Mouse (Mus musculus) CH12.LX (cell line): ENCODE data around the gene Ell2. TPM values are rescaled to one million over a fixed set of nuclear protein-coding genes. Genes with fewer than 3 reads are reported as not detected.

ENCODE experiments used
- DNase-seq: peaks from one replicate; pipeline ENCODE4 v3.0.0-alpha.2; 2013; ENCODE audit errors: extremely low read depth
- H3K27ac ChIP-seq: 2 replicates; pipeline ENCODE4 v1.5.1; 2012; ENCODE audit warnings: low read depth, mild to moderate bottlenecking, control low read depth, moderate library complexity; ENCODE audit not compliant: insufficient read depth
- H3K27me3 ChIP-seq: replicated peaks from 2 replicates; pipeline ENCODE3; 2012; ENCODE audit warnings: inconsistent platforms
- H3K36me3 ChIP-seq, 2 experiments: replicated peaks in 1 of 2; 2 replicates each; pipeline versions ENCODE3 to v1.6.1; 2012; ENCODE audit warnings: inconsistent platforms in 1 of 2, low read length in 1 of 2, mild to moderate bottlenecking in 1 of 2, mixed read lengths in 1 of 2, moderate library complexity in 1 of 2; ENCODE audit not compliant: control insufficient read depth in 1 of 2, insufficient read depth in 1 of 2
- H3K4me1 ChIP-seq, 2 experiments: 2 replicates each; pipeline ENCODE4 v1.6.1; 2012; ENCODE audit warnings: inconsistent platforms in 1 of 2, moderate library complexity in 1 of 2; ENCODE audit not compliant: insufficient read depth in 2 of 2, control insufficient read depth in 1 of 2
- H3K4me2 ChIP-seq: 2 replicates; pipeline ENCODE4 v1.6.1; 2012; ENCODE audit warnings: low read depth, mild to moderate bottlenecking, control low read depth; ENCODE audit not compliant: poor library complexity, insufficient read depth, severe bottlenecking
- H3K4me3 ChIP-seq, 3 experiments: fragments of 150-350 bp in 1 of 3; sonication (generic) in 1 of 3; replicated peaks in 1 of 3; 2 replicates each; pipeline versions ENCODE3 to v1.5.1; 2011 to 2012; ENCODE audit warnings: low read depth in 2 of 3, low read length in 2 of 3, mild to moderate bottlenecking in 2 of 3, moderate library complexity in 2 of 3, control low read depth in 1 of 3, improper control_type of control experiment in 1 of 3, inconsistent platforms in 1 of 3, mixed read lengths in 1 of 3; ENCODE audit not compliant: poor library complexity in 1 of 3
- H3K79me2 ChIP-seq: replicated peaks from 2 replicates; pipeline ENCODE4 v1.6.1; 2012; ENCODE audit warnings: mild to moderate bottlenecking, moderate library complexity; ENCODE audit not compliant: control insufficient read depth, poor library complexity, insufficient read depth, severe bottlenecking; ENCODE audit errors: extremely low read depth
- H3K9ac ChIP-seq: 2 replicates; pipeline ENCODE4 v1.6.1; 2012; ENCODE audit warnings: low read depth, mild to moderate bottlenecking, control low read depth, moderate library complexity; ENCODE audit not compliant: insufficient read depth
- H3K9me3 ChIP-seq: replicated peaks from 2 replicates; pipeline ENCODE3; 2012; ENCODE audit warnings: low read length, inconsistent platforms, mixed read lengths
- CTCF ChIP-seq, 2 experiments: IDR thresholded peaks in 1 of 2; conservative IDR thresholded peaks in 1 of 2; 2 replicates each; pipeline ENCODE4 v1.5.1; 2011 to 2012; ENCODE audit warnings: low read depth in 2 of 2, low read length in 2 of 2, improper control_type of control experiment in 1 of 2, inconsistent platforms in 1 of 2, mild to moderate bottlenecking in 1 of 2, moderate library complexity in 1 of 2
- E2F4 ChIP-seq: IDR thresholded peaks from 2 replicates; pipeline ENCODE4 v1.6.1; 2011; ENCODE audit warnings: low read depth, low read length, improper control_type of control experiment; ENCODE audit not compliant: insufficient replicate concordance
- ELF1 ChIP-seq: IDR thresholded peaks from 2 replicates; pipeline ENCODE4 v1.6.1; 2014; ENCODE audit warnings: low read depth, mild to moderate bottlenecking, inconsistent platforms, low read length, improper control_type of control experiment
- EP300 ChIP-seq: IDR thresholded peaks from 2 replicates; pipeline ENCODE4 v1.6.1; 2011; ENCODE audit warnings: low read length, improper control_type of control experiment
- ETS1 ChIP-seq: conservative IDR thresholded peaks from 2 replicates; pipeline ENCODE4 v1.6.1; 2012; ENCODE audit warnings: low read depth, mild to moderate bottlenecking, inconsistent platforms, low read length, improper control_type of control experiment, moderate library complexity
- GABPA ChIP-seq: IDR thresholded peaks from 2 replicates; pipeline ENCODE4 v1.6.1; 2012; ENCODE audit warnings: low read depth, low read length, improper control_type of control experiment, inconsistent platforms; ENCODE audit not compliant: insufficient replicate concordance
- HCFC1 ChIP-seq: IDR thresholded peaks from 2 replicates; pipeline ENCODE4 v1.6.1; 2012; ENCODE audit warnings: low read depth, mild to moderate bottlenecking, inconsistent platforms, low read length, improper control_type of control experiment
- IRF4 ChIP-seq: IDR thresholded peaks from 2 replicates; pipeline ENCODE4 v1.6.1; 2014; ENCODE audit warnings: low read depth, mild to moderate bottlenecking, inconsistent platforms, low read length, improper control_type of control experiment
- KAT2A ChIP-seq: IDR thresholded peaks from 2 replicates; pipeline ENCODE4 v1.6.1; 2012; ENCODE audit warnings: low read length, improper control_type of control experiment, inconsistent platforms; ENCODE audit not compliant: insufficient replicate concordance
- MAFK ChIP-seq: IDR thresholded peaks from 2 replicates; pipeline ENCODE4 v1.6.1; 2011; ENCODE audit warnings: low read length, improper control_type of control experiment; ENCODE audit not compliant: insufficient replicate concordance
- MXI1 ChIP-seq: IDR thresholded peaks from 2 replicates; pipeline ENCODE4 v1.6.1; 2011; ENCODE audit warnings: mild to moderate bottlenecking, low read depth, low read length, improper control_type of control experiment
- NELFE ChIP-seq: IDR thresholded peaks from 2 replicates; pipeline ENCODE4 v1.6.1; 2011; ENCODE audit warnings: low read depth, low read length, improper control_type of control experiment
- NRF1 ChIP-seq: IDR thresholded peaks from 2 replicates; pipeline ENCODE4 v1.6.1; 2014; ENCODE audit warnings: low read depth, mild to moderate bottlenecking, inconsistent platforms, low read length, improper control_type of control experiment, moderate library complexity
- POLR2A ChIP-seq: IDR thresholded peaks from 2 replicates; pipeline ENCODE4 v1.6.1; 2011; ENCODE audit warnings: low read depth, mild to moderate bottlenecking, improper control_type of control experiment, low read length
- POLR2AphosphoS2 ChIP-seq: IDR thresholded peaks from 2 replicates; pipeline ENCODE4 v1.6.1; 2011; ENCODE audit warnings: low read depth, low read length, improper control_type of control experiment
- SIN3A ChIP-seq: IDR thresholded peaks from 2 replicates; pipeline ENCODE4 v1.6.1; 2012; ENCODE audit warnings: low read length, improper control_type of control experiment, inconsistent platforms
- TBP ChIP-seq: conservative IDR thresholded peaks from 2 replicates; pipeline ENCODE4 v1.6.1; 2011; ENCODE audit warnings: low read depth, low read length, improper control_type of control experiment
- TCF12 ChIP-seq: IDR thresholded peaks from 2 replicates; pipeline ENCODE4 v1.6.1; 2014; ENCODE audit warnings: low read depth, mild to moderate bottlenecking, inconsistent platforms, low read length, improper control_type of control experiment
- ZC3H11A ChIP-seq: IDR thresholded peaks from 2 replicates; pipeline ENCODE4 v1.6.1; 2012; ENCODE audit warnings: low read depth, mild to moderate bottlenecking, inconsistent platforms, low read length, improper control_type of control experiment
- ZMIZ1 ChIP-seq: IDR thresholded peaks from 2 replicates; pipeline ENCODE4 v1.6.1; 2012; ENCODE audit warnings: low read depth, mild to moderate bottlenecking, inconsistent platforms, low read length, improper control_type of control experiment
- ZNF384 ChIP-seq: IDR thresholded peaks from 2 replicates; pipeline ENCODE4 v1.6.1; 2012; ENCODE audit warnings: low read depth, low read length, improper control_type of control experiment, inconsistent platforms
- dilution Hi-C: fragments of 300-500 bp; cut with MboI; formaldehyde crosslinking; loops from 2 replicates; pipeline ENCODE4 v1.14.3; 2020; ENCODE audit warnings: low sequenced_read_pairs; ENCODE audit not compliant: extremely low pct_unique_long_range_greater_than_20kb, extremely low pct_ligation_motif_present
- in situ Hi-C: fragments of 300-500 bp; cut with MboI; formaldehyde crosslinking; loops from 3 replicates; pipeline ENCODE4 v1.14.3; 2019; ENCODE audit warnings: low sequenced_read_pairs, low pct_ligation_motif_present, low pct_unique_long_range_greater_than_20kb, mixed read lengths
- polyA plus RNA-seq: library from polyadenylated mRNA; unstranded; fragments of >175 nt; gene quantifications from 2 replicates; pipeline ENCODE4 v1.2.1, GENCODE M21; 2012; ENCODE audit warnings: low read depth; ENCODE audit not compliant: insufficient read length
- total RNA-seq, 2 experiments: library from RNA; depleted of rRNA; stranded (reverse); fragments of 300-350 nt in 1 of 2; fragments of >200 nt in 1 of 2; gene quantifications; 2 replicates each; pipeline ENCODE4 v1.2.3; 2012 to 2014

Ell2 gene
- total and polyA plus RNA-seq, 3 experiments, result 44.4 to 123 (median 50.9) TPM

DNA sequence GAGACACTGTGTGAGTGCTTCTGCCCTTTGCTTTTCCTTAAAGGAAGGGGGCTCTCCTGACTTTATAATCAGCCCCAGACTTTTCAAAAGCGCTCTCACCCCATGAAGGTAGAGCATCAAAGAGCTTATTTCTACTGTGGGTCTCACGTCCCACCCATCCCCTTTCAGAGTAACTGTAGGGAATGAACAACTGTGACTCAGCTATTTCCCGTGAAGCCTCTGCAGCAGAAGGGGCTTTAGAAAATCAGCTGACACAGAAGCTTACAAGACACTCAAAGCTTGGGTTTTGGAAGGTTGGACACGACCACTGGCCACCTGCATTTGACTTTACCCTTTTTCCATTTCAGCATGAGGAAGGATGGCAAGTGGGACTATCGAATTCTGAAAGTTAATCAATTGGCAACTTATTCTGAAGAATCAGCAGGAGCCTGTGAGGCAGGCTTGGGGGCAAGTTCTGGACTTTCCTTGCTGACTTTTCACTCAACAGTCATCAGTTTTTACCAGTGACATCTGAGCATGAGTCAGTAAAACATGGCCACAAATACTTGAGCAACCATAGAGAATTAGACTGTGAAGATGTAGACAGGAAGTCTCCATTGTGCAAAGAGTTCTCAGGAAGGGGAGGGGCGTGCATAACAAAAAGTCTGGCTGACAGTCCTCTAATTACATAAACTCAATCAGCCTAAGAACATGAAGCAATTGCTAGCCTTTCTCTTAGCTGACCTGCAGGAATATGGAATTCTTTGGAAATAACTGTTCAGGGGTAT, 87.5 kb downstream of the Ell2 start:
- DNase-seq, result no peak
- Histone ChIP-seq H3K4me1 (peaks cover 49 to 86% of the 10 kb centered on the region in 2 experiments), H3K9ac (0 out of 2 replicates have a peak overlapping the region, but pooled peaks have one; percentile 8)
- in situ Hi-C loops, result loop anchor here (5.0 to 10.0 kb wide), 2 partner anchors 87 to 189 kb away; partner anchors contain the start of gene Ell2
- TF ChIP-seq ETS1 (peak; percentile 24; the same call in 1 of the 2 replicates), GABPA (no peak), ZNF384 (no peak), MAFK (peak; percentile 52; the same call in 1 of the 2 replicates), EP300 (0 out of 2 replicates have a peak, but pooled peaks have one; percentile 0), SIN3A (no peak), TBP (0 out of 2 replicates have a peak, but pooled peaks have one; percentile 26), ELF1 (peak; percentile 38; the same call in 1 of the 2 replicates), IRF4 (no peak), ZC3H11A (no peak), HCFC1 (peak; percentile 41; the same call in 1 of the 2 replicates), MXI1 (no peak), NELFE (no peak), E2F4 (no peak), KAT2A (no peak), ZMIZ1 (no peak), POLR2A (peak; percentile 36; the same call in 1 of the 2 replicates), TCF12 (0 out of 2 replicates have a peak, but pooled peaks have one; percentile 9), CTCF (conservative IDR thresholded peaks at IDR 0.05 in 1 of 2, IDR thresholded peaks at IDR 0.05 in 1 of 2; ENCODE audit: low read depth in 2 of 2, low read length in 2 of 2) (no peak), POLR2AphosphoS2 (no peak), NRF1 (no peak)
- TF ChIP-seq, all 38 proteins: peak for 8
- no peaks in the 10 kb centered on the region; the same call in 1 of the 2 replicates for H3K79me2 ChIP-seq
- H3K36me3 ChIP-seq, result no peaks in the 10 kb centered on the region
- H3K9me3 ChIP-seq, result no peaks in the 10 kb centered on the region
- dilution Hi-C loops, result no loop called here
- H3K4me3 ChIP-seq, result no peak overlapping the region
- no peak overlapping the region for H3K4me2 ChIP-seq
- no peaks in the 10 kb centered on the region for H3K27me3 ChIP-seq
- H3K27ac ChIP-seq, result peak overlapping the region; percentile 20
